Mouse (Mus musculus): Measurements from ENCODE around the gene Map3k7. TPM values are rescaled to one million over a fixed set of nuclear protein-coding genes. Genes with fewer than 3 reads are reported as not detected.

Map3k7 gene
- polyA plus RNA-seq, 1 experiment from 2014 or later, result 11.7 TPM

DNA sequence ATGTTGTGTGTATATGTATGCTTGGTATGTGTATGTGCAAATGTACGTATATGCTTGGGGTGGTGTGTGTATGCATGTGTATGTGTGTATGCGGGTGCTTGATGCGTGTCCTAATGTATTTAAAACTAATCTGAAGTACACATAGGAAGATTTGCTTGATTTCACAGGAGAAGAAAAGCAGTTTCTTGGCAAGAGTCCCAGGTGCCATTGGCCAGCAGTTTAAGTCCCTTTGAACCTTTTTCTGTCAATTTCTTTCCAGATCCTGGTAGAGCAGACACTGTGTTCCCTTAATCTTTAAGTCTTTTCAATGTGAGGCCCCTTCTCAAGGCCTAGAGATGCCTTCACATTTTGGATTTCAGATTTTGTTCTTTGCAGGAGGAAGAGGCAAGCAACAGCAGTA is 99.4 kb downstream of the Map3k7 start:
- Histone ChIP-seq H3K27ac (no peak overlapping the region), H3K9me3 (replicated peaks) (no peaks in the 10 kb centered on the region), H3K4me1 (replicated peaks) (no peaks in the 10 kb centered on the region), H3K36me3 (no peaks in the 10 kb centered on the region), H3K4me3 (replicated peaks) (no peak overlapping the region), H3K9ac (no peak overlapping the region), H3K4me2 (no peak overlapping the region), H3K27me3 (no peaks in the 10 kb centered on the region)
- DNase-seq, result no peak
- no peak for ATAC-seq (ENCODE audit: low read depth)
- 74% methylated on average over 3 of the region's 3 CpGs for WGBS (ENCODE audit: insufficient replicate concordance)

All from liver, embryonic 13.5 days (tissue).